Mouse (Mus musculus) B cell, adult 2 months (primary cell): ENCODE measurements at regions not wholly inside any gene's neighbourhood (a gene's known extent, or its start where the extent isn't known, plus 50 kb on each side); places are given as distances from the start of the nearest gene placed in this dataset.

Source experiments
- DNase-seq, 2 experiments: peaks; one replicate each; pipeline ENCODE4 v3.0.0; 2022

GRCm38 (mm10) chr14:114820677-114821076 is 271.3 kb upstream of the Gpc5 start:
- DNase-seq = no peak

DNA sequence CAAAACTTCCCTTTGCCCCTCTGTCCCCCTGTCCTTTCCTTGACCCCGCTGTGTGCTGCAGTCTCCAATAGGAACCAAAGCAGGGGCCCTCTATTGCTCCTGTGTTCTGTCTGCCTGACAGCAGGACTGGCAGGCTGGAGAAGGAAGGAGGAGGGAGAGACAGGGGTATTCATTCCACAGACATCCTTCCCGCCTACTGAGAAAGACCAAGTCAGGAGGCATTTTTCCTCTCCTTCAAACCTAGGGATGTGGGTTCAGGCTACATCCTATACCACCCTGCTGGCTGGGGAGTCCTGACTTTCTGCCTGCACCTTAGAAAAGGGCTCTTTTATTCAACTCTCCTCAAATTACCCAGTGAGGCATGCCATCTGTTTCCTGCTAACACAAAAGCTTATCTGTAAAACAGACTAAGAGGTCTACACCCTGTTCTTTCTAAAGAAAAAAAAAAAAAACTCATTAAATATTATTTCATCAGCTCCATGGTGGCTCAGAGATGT is 270.9 kb upstream of the Gpc5 start:
- DNase-seq = no peak

- no peak for DNase-seq
Observed at GRCm38 (mm10) chr14:114821672-114822071, 270.3 kb upstream of the Gpc5 start.

GRCm38 (mm10) chr14:114826662-114827321 is 265.2 kb upstream of the Gpc5 start:
- no peak for DNase-seq

GRCm38 (mm10) chr14:114829310-114829709 is 262.7 kb upstream of the Gpc5 start:
- DNase-seq = no peak

DNA sequence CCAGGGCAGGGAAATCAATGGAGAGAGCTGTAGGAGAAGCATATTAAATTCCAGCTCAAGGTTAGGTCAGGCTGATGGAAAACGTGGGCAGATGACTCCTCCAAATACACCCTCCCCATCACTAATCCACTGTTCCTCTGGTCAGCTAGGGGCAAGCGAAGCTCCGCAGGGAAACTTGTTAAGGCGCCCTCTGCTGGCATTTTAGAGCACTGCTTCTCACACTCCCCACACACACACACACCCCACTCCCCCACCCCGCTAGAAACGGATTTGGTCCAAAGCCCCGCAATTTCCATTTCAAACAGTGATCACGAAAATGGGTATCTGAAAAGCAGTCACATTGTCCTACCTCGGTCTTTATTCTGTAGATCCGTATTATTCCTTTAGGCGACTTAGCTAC is 259.0 kb upstream of the Gpc5 start:
- no peak for DNase-seq

DNA sequence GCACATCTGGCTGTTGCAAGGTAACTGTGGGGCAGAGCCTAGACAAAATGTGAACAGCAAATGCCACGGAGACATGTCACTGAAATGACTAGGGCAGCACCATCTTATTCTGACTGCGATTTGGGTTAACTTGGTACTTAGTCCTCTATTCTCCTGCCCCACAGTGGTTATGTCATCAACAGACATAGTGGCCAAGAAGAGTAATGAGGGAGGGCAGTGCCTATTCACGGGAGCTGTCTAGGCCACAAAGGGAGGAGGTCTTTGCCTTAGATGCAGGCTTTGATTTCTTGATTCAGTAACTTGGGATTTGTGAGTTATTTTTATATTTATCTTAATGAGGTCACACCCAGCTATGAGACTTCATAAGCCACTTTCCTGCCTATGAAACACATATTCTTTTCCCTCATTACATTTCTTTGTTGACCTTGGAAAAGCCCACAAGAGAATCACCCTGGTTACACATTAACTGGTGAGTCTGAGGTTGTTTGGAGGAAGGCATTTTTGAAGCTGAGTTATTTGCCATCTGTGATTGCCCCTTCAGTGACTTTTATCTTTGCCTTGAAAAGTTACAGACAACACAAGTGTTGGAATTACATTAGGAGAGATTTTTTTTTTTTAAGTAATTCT is 255.2 kb upstream of the Gpc5 start:
- DNase-seq = no peak

- DNase-seq = no peak
Observed at GRCm38 (mm10) chr14:114837652-114838276, 254.3 kb upstream of the Gpc5 start.

GRCm38 (mm10) chr14:114839340-114839903 is 252.6 kb upstream of the Gpc5 start:
- DNase-seq = no peak

GRCm38 (mm10) chr14:114840766-114841165 is 251.2 kb upstream of the Gpc5 start:
- DNase-seq = no peak

DNA sequence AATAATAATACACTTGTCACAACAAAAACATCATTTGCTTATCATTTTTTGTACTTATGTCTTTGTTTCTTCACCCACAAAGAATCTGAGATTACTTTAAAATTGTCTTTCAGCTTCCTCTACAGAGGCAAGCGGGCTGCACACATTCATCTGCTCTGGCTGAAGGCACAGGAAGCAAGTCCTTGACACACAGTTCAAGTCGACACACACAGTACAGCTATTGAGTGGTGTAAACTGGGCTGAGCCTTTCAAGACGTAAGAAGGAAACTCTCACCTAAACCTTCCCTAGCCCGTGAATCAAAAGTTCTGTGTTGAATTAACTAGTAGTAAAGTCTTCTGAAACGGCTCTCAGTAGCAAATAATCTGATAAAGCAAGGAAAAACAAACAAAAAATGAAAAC is 250.5 kb upstream of the Gpc5 start:
- no peak for DNase-seq

GRCm38 (mm10) chr14:114842327-114842726 is 249.7 kb upstream of the Gpc5 start:
- DNase-seq = no peak

DNA sequence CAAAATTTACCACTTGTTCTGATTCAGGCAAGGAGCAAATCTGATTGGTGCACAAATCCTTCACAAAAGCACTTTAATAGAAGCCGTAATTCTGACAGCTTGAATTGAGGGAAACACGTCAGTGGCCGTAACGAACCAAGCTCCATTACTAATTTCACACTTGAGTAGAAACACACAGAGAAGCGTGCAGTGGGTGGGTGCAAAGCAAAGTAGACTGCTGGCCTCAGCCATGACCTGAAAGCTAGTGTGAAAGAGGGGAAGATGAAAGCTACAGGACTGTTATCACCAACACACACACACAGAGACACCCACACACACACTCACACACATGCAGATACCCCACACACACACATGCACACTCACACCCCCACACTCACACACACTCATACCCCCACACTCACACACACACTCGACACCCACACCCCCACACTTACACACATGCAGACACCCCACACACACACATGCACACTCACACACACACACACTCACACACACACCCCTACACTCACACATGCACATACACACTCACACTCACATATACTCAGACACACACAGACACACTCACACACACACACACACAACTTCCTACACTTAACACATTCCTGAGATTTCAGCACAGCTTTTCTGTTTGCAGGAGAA is 248.8 kb upstream of the Gpc5 start:
- no peak for DNase-seq

DNA sequence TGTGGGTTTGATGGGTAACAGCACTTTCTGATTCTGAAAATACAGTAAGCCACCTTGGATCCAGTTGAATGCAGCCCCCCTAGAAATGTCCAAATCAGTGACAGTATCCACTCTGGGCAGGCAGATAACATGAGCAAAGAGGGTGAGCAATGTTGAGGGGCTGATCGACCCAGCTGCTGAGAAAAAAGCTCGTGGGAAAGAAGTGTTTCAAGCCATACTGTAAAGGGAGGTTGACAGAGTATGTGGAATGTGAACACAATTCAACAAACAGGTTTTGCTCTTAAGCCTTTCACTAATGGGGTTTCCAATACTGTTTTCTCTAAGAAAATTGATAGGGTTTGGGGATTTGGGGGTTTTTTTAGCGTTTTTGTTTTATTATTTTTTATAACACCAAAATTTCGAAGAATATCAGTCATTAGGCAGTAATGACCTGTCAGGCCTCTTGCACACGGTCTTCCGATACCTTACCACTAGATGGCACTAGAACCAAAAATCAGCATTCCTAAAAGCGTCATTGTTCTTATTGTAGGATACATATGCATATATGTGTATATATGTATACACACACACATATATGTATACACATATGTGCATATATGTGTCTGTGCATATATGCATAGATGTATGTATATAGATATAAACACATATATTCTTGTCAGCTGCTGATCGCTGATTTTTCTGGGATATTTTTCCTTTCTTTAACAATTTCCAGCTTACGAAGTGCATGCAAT is 237.5 kb upstream of the Gpc5 start:
- no peak for DNase-seq

GRCm38 (mm10) chr14:114855055-114855740 is 236.8 kb upstream of the Gpc5 start:
- DNase-seq = no peak

- no peak for DNase-seq
Observed at GRCm38 (mm10) chr14:114855746-114856145, 236.3 kb upstream of the Gpc5 start.

DNA sequence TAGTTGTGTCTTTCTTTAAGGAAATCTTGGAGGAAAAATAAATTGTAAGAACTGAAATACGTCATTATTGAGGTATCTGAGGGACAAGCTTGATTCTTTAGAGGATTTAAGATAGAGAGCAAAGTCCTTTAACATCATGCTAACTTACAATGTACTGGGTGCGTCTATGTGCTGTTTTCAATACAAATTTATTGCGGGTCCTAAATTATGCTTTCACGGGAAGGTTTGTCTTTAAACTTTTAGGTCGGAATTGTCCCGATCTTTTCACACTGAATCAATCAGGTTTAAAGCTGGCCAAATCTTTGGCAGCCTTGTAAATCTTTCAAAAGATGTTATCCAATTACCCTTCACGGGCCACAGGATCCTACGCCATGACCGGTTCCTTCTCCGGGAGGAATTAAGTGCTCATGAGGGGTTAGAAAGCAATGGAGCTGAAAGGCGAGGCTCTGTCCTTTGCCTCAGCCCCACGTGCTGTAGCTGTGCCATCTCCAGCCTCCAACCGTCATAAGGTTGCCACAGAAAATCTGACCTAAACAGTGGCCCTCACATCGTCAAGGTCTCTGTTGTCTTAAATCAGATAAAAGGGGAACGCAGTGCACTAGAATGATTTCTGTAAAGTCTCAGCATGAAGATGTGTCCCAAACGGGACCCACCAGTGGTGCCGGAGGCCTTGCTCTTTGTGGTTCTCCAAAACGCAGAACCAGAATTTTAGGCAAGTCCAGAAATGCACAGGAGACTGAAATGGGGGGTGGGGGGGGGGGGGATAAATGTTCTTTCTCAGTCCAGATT is 235.6 kb upstream of the Gpc5 start:
- no peak for DNase-seq

GRCm38 (mm10) chr14:114857171-114857570 is 234.8 kb upstream of the Gpc5 start:
- DNase-seq = no peak

GRCm38 (mm10) chr14:114857689-114858088 is 234.3 kb upstream of the Gpc5 start:
- no peak for DNase-seq

- no peak for DNase-seq
Observed at GRCm38 (mm10) chr14:114863585-114863984, 228.4 kb upstream of the Gpc5 start.

GRCm38 (mm10) chr14:114864102-114864501 is 227.9 kb upstream of the Gpc5 start:
- no peak for DNase-seq
